Mouse (Mus musculus): ENCODE measurements at regions not wholly inside any gene's neighbourhood (a gene's known extent, or its start where the extent isn't known, plus 50 kb on each side); places are given as distances from the start of the nearest gene placed in this dataset.
A peak's percentile ranks its signal among the peaks of the same experiment; 100 is the strongest.

- TF ChIP-seq GATA4 (IDR thresholded peaks at IDR 0.05; ENCODE audit: insufficient replicate concordance, low read length) = peak; percentile 42; the same call in 1 of the 2 replicates
These were observed 59.4 kb downstream of the Cox18 start for GRCm38 (mm10) chr5:90164434-90164833.

- no peak for TF ChIP-seq GATA4 (IDR thresholded peaks at IDR 0.05; ENCODE audit: insufficient replicate concordance, low read length)
These were observed 60.6 kb downstream of the Cox18 start for GRCm38 (mm10) chr5:90163033-90163859.

GRCm38 (mm10) chr5:90160281-90160680 is 63.5 kb downstream of the Cox18 start:
- no peak for TF ChIP-seq GATA4 (IDR thresholded peaks at IDR 0.05; ENCODE audit: insufficient replicate concordance, low read length)

- no peak for TF ChIP-seq GATA4 (IDR thresholded peaks at IDR 0.05; ENCODE audit: insufficient replicate concordance, low read length)
These were observed 67.3 kb downstream of the Cox18 start for GRCm38 (mm10) chr5:90156522-90156921.

- TF ChIP-seq GATA4 (IDR thresholded peaks at IDR 0.05; ENCODE audit: insufficient replicate concordance, low read length) = no peak
These were observed 73.9 kb downstream of the Cox18 start for GRCm38 (mm10) chr5:90149611-90150532.

- no peak for TF ChIP-seq GATA4 (IDR thresholded peaks at IDR 0.05; ENCODE audit: insufficient replicate concordance, low read length)
These were observed 87.8 kb downstream of the Cox18 start for GRCm38 (mm10) chr5:90135971-90136370.

GRCm38 (mm10) chr5:90107036-90107435 is 116.8 kb downstream of the Cox18 start:
- TF ChIP-seq GATA4 (IDR thresholded peaks at IDR 0.05; ENCODE audit: insufficient replicate concordance, low read length) = no peak

- no peak for TF ChIP-seq GATA4 (IDR thresholded peaks at IDR 0.05; ENCODE audit: insufficient replicate concordance, low read length)
These were observed 119.1 kb downstream of the Cox18 start for GRCm38 (mm10) chr5:90104672-90105071.

GRCm38 (mm10) chr5:90088541-90088940 is 135.3 kb downstream of the Cox18 start:
- no peak for TF ChIP-seq GATA4 (IDR thresholded peaks at IDR 0.05; ENCODE audit: insufficient replicate concordance, low read length)

- no peak for TF ChIP-seq GATA4 (IDR thresholded peaks at IDR 0.05; ENCODE audit: insufficient replicate concordance, low read length)
These were observed 137.3 kb downstream of the Cox18 start for GRCm38 (mm10) chr5:90086491-90086890.

- TF ChIP-seq GATA4 (IDR thresholded peaks at IDR 0.05; ENCODE audit: insufficient replicate concordance, low read length) = no peak
These were observed 146.7 kb downstream of the Cox18 start for GRCm38 (mm10) chr5:90077025-90077536.

GRCm38 (mm10) chr5:90075629-90076349 is 148.0 kb downstream of the Cox18 start:
- TF ChIP-seq GATA4 (IDR thresholded peaks at IDR 0.05; ENCODE audit: insufficient replicate concordance, low read length) = no peak

- TF ChIP-seq GATA4 (IDR thresholded peaks at IDR 0.05; ENCODE audit: insufficient replicate concordance, low read length) = no peak
These were observed 152.0 kb downstream of the Cox18 start for GRCm38 (mm10) chr5:90071806-90072205.

- TF ChIP-seq GATA4 (IDR thresholded peaks at IDR 0.05; ENCODE audit: insufficient replicate concordance, low read length) = no peak
These were observed 155.2 kb downstream of the Cox18 start for GRCm38 (mm10) chr5:90068601-90069000.

- TF ChIP-seq GATA4 (IDR thresholded peaks at IDR 0.05; ENCODE audit: insufficient replicate concordance, low read length) = no peak
These were observed 156.0 kb downstream of the Cox18 start for GRCm38 (mm10) chr5:90067817-90068216.
